Mouse (Mus musculus): ENCODE results near the gene Lrrc28. TPM values are rescaled to one million over a fixed set of nuclear protein-coding genes. Genes with fewer than 3 reads are reported as not detected.

Lrrc28 gene
- polyA plus RNA-seq, 1 experiment from 2014 or later = 24.5 TPM

GRCm38 (mm10) chr7:67477996-67478395, 167.1 kb downstream of the Lrrc28 start:
- Histone ChIP-seq H3K27me3 (no peaks in the 10 kb centered on the region), H3K4me3 (no peak overlapping the region), H3K36me3 (no peaks in the 10 kb centered on the region), H3K4me1 (peaks cover 41% of the 10 kb centered on the region), H3K27ac (no peak overlapping the region), H3K4me2 (no peak overlapping the region), H3K9me3 (no peaks in the 10 kb centered on the region), H3K9ac (no peak overlapping the region)
- WGBS = 46% methylated on average over 9 of the region's 10 CpGs
- ATAC-seq (ENCODE audit: insufficient number of reproducible peaks, low FRiP score, low TSS enrichment, low read depth) = no peak

- Histone ChIP-seq H3K27me3 (no peaks in the 10 kb centered on the region), H3K9ac (no peak overlapping the region), H3K4me3 (no peak overlapping the region), H3K27ac (peak overlapping the region; percentile 78), H3K4me2 (peak overlapping the region; percentile 10; the same call in 1 of the 2 replicates), H3K4me1 (peaks cover 22% of the 10 kb centered on the region), H3K9me3 (no peaks in the 10 kb centered on the region), H3K36me3 (no peaks in the 10 kb centered on the region)
- WGBS = 40% methylated on average over 11 of the region's 11 CpGs
- ATAC-seq (ENCODE audit: insufficient number of reproducible peaks, low FRiP score, low TSS enrichment, low read depth) = peak; percentile 64; the same call in 1 of the 2 replicates
Measured at GRCm38 (mm10) chr7:67471295-67471694, 173.8 kb downstream of the Lrrc28 start.

- H3K4me3 ChIP-seq = no peak overlapping the region
- 0 out of 2 replicates have a peak overlapping the region, but pooled peaks have one; percentile 19 for H3K27ac ChIP-seq
- ATAC-seq (ENCODE audit: insufficient number of reproducible peaks, low FRiP score, low TSS enrichment, low read depth) = no peak
- no peak overlapping the region for H3K9ac ChIP-seq
- H3K4me1 ChIP-seq = peaks cover 14% of the 10 kb centered on the region
- H3K4me2 ChIP-seq = no peak overlapping the region
- H3K36me3 ChIP-seq = no peaks in the 10 kb centered on the region
- WGBS = 73% methylated on average over 7 of the region's 7 CpGs
- H3K9me3 ChIP-seq = no peaks in the 10 kb centered on the region
- H3K27me3 ChIP-seq = no peaks in the 10 kb centered on the region
Measured at GRCm38 (mm10) chr7:67468802-67469408, 176.2 kb downstream of the Lrrc28 start.

GRCm38 (mm10) chr7:67468180-67468579, 176.9 kb downstream of the Lrrc28 start:
- no peak for ATAC-seq (ENCODE audit: insufficient number of reproducible peaks, low FRiP score, low TSS enrichment, low read depth)
- H3K27ac ChIP-seq = no peak overlapping the region
- WGBS = 90% methylated on average over 3 of the region's 3 CpGs
- no peaks in the 10 kb centered on the region for H3K36me3 ChIP-seq
- H3K4me2 ChIP-seq = no peak overlapping the region
- no peaks in the 10 kb centered on the region for H3K9me3 ChIP-seq
- H3K27me3 ChIP-seq = no peaks in the 10 kb centered on the region
- H3K4me3 ChIP-seq = no peak overlapping the region
- H3K9ac ChIP-seq = no peak overlapping the region
- peaks cover 16% of the 10 kb centered on the region for H3K4me1 ChIP-seq

GRCm38 (mm10) chr7:67466322-67466721, 178.7 kb downstream of the Lrrc28 start:
- Histone ChIP-seq H3K27me3 (no peaks in the 10 kb centered on the region), H3K27ac (no peak overlapping the region), H3K36me3 (no peaks in the 10 kb centered on the region), H3K4me3 (no peak overlapping the region), H3K9ac (no peak overlapping the region), H3K9me3 (no peaks in the 10 kb centered on the region), H3K4me2 (no peak overlapping the region), H3K4me1 (peaks cover 28% of the 10 kb centered on the region)
- ATAC-seq (ENCODE audit: insufficient number of reproducible peaks, low FRiP score, low TSS enrichment, low read depth) = no peak
- WGBS = 79% methylated on average over 2 of the region's 2 CpGs

GRCm38 (mm10) chr7:67464633-67465032, 180.4 kb downstream of the Lrrc28 start:
- no peak for ATAC-seq (ENCODE audit: insufficient number of reproducible peaks, low FRiP score, low TSS enrichment, low read depth)
- H3K36me3 ChIP-seq = no peaks in the 10 kb centered on the region
- H3K27me3 ChIP-seq = no peaks in the 10 kb centered on the region
- H3K4me1 ChIP-seq = peaks cover 25% of the 10 kb centered on the region
- H3K27ac ChIP-seq = no peak overlapping the region
- no peak overlapping the region for H3K4me2 ChIP-seq
- H3K9ac ChIP-seq = no peak overlapping the region
- WGBS = 91% methylated on average over 8 of the region's 8 CpGs
- no peak overlapping the region for H3K4me3 ChIP-seq
- H3K9me3 ChIP-seq = no peaks in the 10 kb centered on the region

- Histone ChIP-seq H3K9ac (no peak overlapping the region), H3K4me2 (no peak overlapping the region), H3K27me3 (no peaks in the 10 kb centered on the region), H3K36me3 (no peaks in the 10 kb centered on the region), H3K4me3 (no peak overlapping the region), H3K4me1 (peaks cover 26% of the 10 kb centered on the region), H3K9me3 (no peaks in the 10 kb centered on the region), H3K27ac (peak overlapping the region; percentile 27; the same call in 1 of the 2 replicates)
- no peak for ATAC-seq (ENCODE audit: insufficient number of reproducible peaks, low FRiP score, low TSS enrichment, low read depth)
- 52% methylated on average over 7 of the region's 7 CpGs for WGBS
Measured at GRCm38 (mm10) chr7:67463565-67463964, 181.5 kb downstream of the Lrrc28 start.

Other genes starting within 250 kb of the Lrrc28 start
- gene Ttc23, start 2.1 kb upstream of the Lrrc28 start, polyA plus RNA-seq (2015; fragmentation: Nextera tagmentation; extraction: Ambion mirVana) = 32.5 and 34.1 TPM in 2 replicates
- 1.8 TPM in 2 replicates for gene Synm, start 114.5 kb upstream of the Lrrc28 start, polyA plus RNA-seq (2015; fragmentation: Nextera tagmentation; extraction: Ambion mirVana)

Measured in limb, embryonic 15.5 days (tissue).